Mouse (Mus musculus): ENCODE results near the gene Psmg3.

DNA sequence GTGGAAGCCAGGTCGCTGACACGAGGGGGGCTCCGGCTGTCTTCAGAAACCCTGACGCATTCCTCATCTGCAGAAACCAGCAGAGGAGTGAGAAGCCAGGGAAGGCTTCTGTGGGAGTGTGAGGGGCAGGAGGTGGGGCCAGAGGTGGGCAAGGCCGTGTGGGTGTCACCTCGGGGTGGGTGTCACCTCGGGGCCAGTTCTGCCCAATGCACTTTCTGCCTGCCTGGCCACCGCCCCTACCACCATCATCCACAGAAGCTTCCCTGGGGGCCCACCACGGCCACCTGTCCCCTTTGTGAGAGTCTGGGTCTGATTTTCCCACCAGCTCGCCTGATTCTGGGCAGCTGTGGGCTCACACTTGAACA is 13.6 kb downstream of the Psmg3 start:
- no peak for TF ChIP-seq CTCF (IDR thresholded peaks at IDR 0.05; ENCODE audit: low read depth, low read length)
- no peak for TF ChIP-seq POLR2A (IDR thresholded peaks at IDR 0.05; ENCODE audit: insufficient read depth, low read length)
